11 mouse cellular contexts compared by ENCODE assay signal in genomic region chr5:64807159-64807558, GRCm38 (mm10). TPM values are rescaled to one million over a fixed set of nuclear protein-coding genes. Genes with fewer than 3 reads are reported as not detected.
A peak's percentile ranks its signal among the peaks of the same experiment; 100 is the strongest.
DNase-seq lines count a peak whose midpoint lies in the region; ATAC-seq and TF ChIP-seq lines count a peak whose summit lies in the region.
"Had no signal": no experiment of that assay in that cellular context is flagged by ENCODE, and none has a peak within 500 bp of the region (broad histone marks: within the 10 kb centered on the region; RNA-seq: fewer than 3 reads in every experiment).

No protein-coding gene starts in this region.

- H3K9me3 ChIP-seq in forebrain, embryonic 15.5 days, result no peaks in the 10 kb centered on the region
- H3K9me3 ChIP-seq: embryonic facial prominence, embryonic 12.5 days had no signal

- H3K27me3 ChIP-seq in forebrain, embryonic 15.5 days, result no peaks in the 10 kb centered on the region
- H3K27me3 ChIP-seq: embryonic facial prominence, embryonic 12.5 days had no signal

- ATAC-seq in forebrain, embryonic 15.5 days (replicated peaks), result no peak
- ATAC-seq: activated CD4-positive, CD25-positive, alpha-beta regulatory T cell, adult 4 months; hindbrain, postnatal 0 days had no signal

- H3K27ac ChIP-seq in gastrocnemius, adult 2 months, result peak overlapping the region; percentile 100
- H3K27ac ChIP-seq in left cerebral cortex, adult 2 months, result 0 out of 2 replicates have a peak overlapping the region, but pooled peaks have one; percentile 4
- peak overlapping the region; percentile 33 for H3K27ac ChIP-seq in forebrain, embryonic 15.5 days (replicated peaks)

- H3K36me3 ChIP-seq in forebrain, embryonic 15.5 days, result no peaks in the 10 kb centered on the region
- H3K36me3 ChIP-seq: embryonic facial prominence, embryonic 12.5 days had no signal

- intact Hi-C loops in gastrocnemius, adult 2 months (cut with DNase I), result no loop called here
- intact Hi-C loops in gastrocnemius, postnatal 36 days (cut with DNase I), result loop anchor here (5.0 kb wide), 1 partner anchor 225 kb away; no protein-coding TSS in a partner anchor
- intact Hi-C loops in left cerebral cortex, adult 2 months (cut with DNase I), result no loop called here
- intact Hi-C loops in left cerebral cortex, postnatal 14 days (cut with DNase I), result no loop called here

- no peak for DNase-seq in gastrocnemius, adult 2 months
- DNase-seq in gastrocnemius, postnatal 36 days, result no peak
- DNase-seq in left cerebral cortex, adult 2 months (ENCODE audit: extremely low spot score in 1 of 2, low spot score in 2 of 2), result no peak
- DNase-seq in left cerebral cortex, postnatal 14 days (ENCODE audit: low spot score in 2 of 2), result no peak
- peak; percentile 56 for DNase-seq in naive thymus-derived CD4-positive, alpha-beta T cell, adult 2 months (ENCODE audit: low read depth)
- no peak for DNase-seq in layer of hippocampus, adult 11-12 months (ENCODE audit: low spot score)
- DNase-seq in B cell, adult 2 months, result no peak

- H3K4me1 ChIP-seq in forebrain, embryonic 15.5 days, result peaks cover 69% of the 10 kb centered on the region

- TF ChIP-seq CTCF in gastrocnemius, adult 2 months (IDR thresholded peaks at IDR 0.05), result no peak
- TF ChIP-seq CTCF in left cerebral cortex, adult 2 months (IDR thresholded peaks at IDR 0.05), result no peak

- peak overlapping the region; percentile 99 for H3K4me3 ChIP-seq in gastrocnemius, adult 2 months
- no peak overlapping the region for H3K4me3 ChIP-seq in left cerebral cortex, adult 2 months
- H3K4me3 ChIP-seq in forebrain, embryonic 15.5 days, result no peak overlapping the region

- H3K9ac ChIP-seq in forebrain, embryonic 15.5 days (replicated peaks), result no peak overlapping the region

- 0 out of 2 replicates have a peak overlapping the region, but pooled peaks have one; percentile 3 for H3K4me2 ChIP-seq in forebrain, embryonic 15.5 days (replicated peaks)

- 60% methylated on average over 3 of the region's 3 CpGs for WGBS in forebrain, embryonic 15.5 days

RNA-seq across cellular contexts. Expression of gene Klf3, which starts 4.0 kb away (rescaled TPM):
- total RNA-seq in gastrocnemius, adult 2 months (2021), result 10 to 100 TPM; 18.2 to 20.4 TPM
- 10 to 100 TPM; 16.4 to 18.0 TPM for total RNA-seq in gastrocnemius, postnatal 36 days (2021)
- 10 to 100 TPM; 28.4 to 35.8 TPM for total RNA-seq in left cerebral cortex, adult 2 months (2021)
- total RNA-seq in left cerebral cortex, postnatal 14 days (2021), result 10 to 100 TPM; 24.2 to 31.2 TPM
- polyA plus RNA-seq in forebrain, embryonic 15.5 days (2015; fragmentation: Nextera tagmentation; extraction: Ambion mirVana), result 33.0 and 34.0 TPM in 2 replicates

Comparison
In these comparisons a context has a peak if more than half of its experiments do, and no peak if none do; other contexts are left out.
1. H3K27ac ChIP-seq: peak in every context shown above with its lines; median percentile 100 in gastrocnemius, adult 2 months; 33 in forebrain, embryonic 15.5 days; 4 in left cerebral cortex, adult 2 months.